Mouse (Mus musculus) kidney, adult 2 months (tissue): ENCODE results near the gene Trim10. TPM values are rescaled to one million over a fixed set of nuclear protein-coding genes. Genes with fewer than 3 reads are reported as not detected.

Source experiments
- DNase-seq: peaks from one replicate; pipeline ENCODE4 v3.0.0; 2021
- H3K27ac ChIP-seq: fragments of 200-500 bp; 2 replicates; pipeline ENCODE4 v1.5.1; 2012; ENCODE audit warnings: low read depth, low read length, control low read depth, inconsistent platforms; ENCODE audit not compliant: insufficient read depth
- H3K27me3 ChIP-seq: fragments of 200-500 bp; replicated peaks from 2 replicates; pipeline ENCODE4 v1.6.1; 2012; ENCODE audit warnings: mild to moderate bottlenecking, moderate library complexity, low read length, inconsistent platforms; ENCODE audit not compliant: control insufficient read depth, insufficient read depth
- H3K36me3 ChIP-seq: fragments of 200-500 bp; 2 replicates; pipeline ENCODE4 v1.6.1; 2012; ENCODE audit warnings: mild to moderate bottlenecking, moderate library complexity, low read length, inconsistent platforms; ENCODE audit not compliant: control insufficient read depth, insufficient read depth
- H3K4me1 ChIP-seq: fragments of 200-500 bp; 2 replicates; pipeline ENCODE4 v1.6.1; 2011; ENCODE audit warnings: low read length; ENCODE audit not compliant: control insufficient read depth, insufficient read depth
- H3K4me3 ChIP-seq: fragments of 200-500 bp; 2 replicates; pipeline ENCODE4 v1.5.1; 2011; ENCODE audit warnings: mild to moderate bottlenecking, low read depth, low read length, control low read depth; ENCODE audit not compliant: insufficient read depth
- CTCF ChIP-seq: fragments of 200-500 bp; conservative IDR thresholded peaks from 2 replicates; pipeline ENCODE4 v1.5.1; 2011; ENCODE audit warnings: low read depth, mild to moderate bottlenecking, control low read depth, low read length, moderate library complexity, mixed read lengths; ENCODE audit not compliant: insufficient read depth, insufficient read length
- POLR2A ChIP-seq: fragments of 200-500 bp; IDR thresholded peaks from one replicate; pipeline ENCODE4 v1.6.1; 2011; ENCODE audit warnings: low read depth, low read length, control low read depth
- WGBS: fragments of 180-500 bp; shearing (Covaris S2); methylation state at CpG from one replicate; pipeline ENCODE4 v1.1.7; 2018; 5-methylcytosine and 5-hydroxymethylcytosine counted together
- polyA plus RNA-seq: library from polyadenylated mRNA; depleted of rRNA; stranded (reverse); fragments of >200 nt; gene quantifications from 2 replicates; pipeline ENCODE4 v1.2.3, GENCODE M21; 2012

Gene Trim10
- polyA plus RNA-seq, 1 experiment, result 0.11 TPM

DNA sequence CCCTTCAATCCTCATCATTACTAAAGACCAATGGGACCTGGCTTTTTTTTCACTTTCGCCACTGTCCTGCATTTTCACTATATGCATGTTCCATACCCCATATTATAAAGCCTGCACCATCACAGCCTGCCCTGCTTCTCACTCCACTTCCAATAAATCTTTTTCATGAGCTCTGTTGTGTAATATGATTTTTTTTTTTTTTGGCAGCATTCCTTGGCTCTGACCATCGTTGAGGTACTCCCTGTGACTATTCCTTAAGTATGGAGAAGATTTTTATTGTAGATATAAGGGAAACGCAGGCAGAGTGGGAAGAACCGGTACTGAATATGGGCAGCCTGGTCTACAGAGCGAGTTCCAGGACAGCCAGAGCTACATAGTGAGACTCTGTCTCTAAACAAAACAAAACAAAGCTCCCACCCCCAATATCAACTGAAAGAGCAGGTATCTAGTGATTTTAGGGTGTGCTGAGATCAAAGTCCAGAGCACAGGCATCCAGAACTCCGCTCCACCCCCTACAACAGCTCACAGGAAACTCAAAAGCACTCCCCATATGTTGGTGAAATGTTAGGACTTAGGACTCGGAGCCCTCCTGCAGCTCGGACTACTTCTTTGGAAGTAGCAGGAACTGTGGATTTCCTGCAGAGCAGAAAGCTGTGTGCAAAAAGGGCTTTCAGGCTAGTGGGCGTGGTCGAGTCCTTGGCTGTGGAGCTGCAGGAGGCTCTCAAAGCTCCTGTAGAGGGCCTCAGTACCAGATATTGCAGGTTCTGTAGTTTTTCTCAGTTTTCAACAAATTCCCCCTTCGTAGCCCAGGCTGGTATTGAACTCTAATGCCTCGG is 33.6 kb upstream of the Trim10 start:
- Histone ChIP-seq H3K27me3 (no peaks in the 10 kb centered on the region), H3K27ac (0 out of 2 replicates have a peak overlapping the region, but pooled peaks have one; percentile 57), H3K36me3 (no peaks in the 10 kb centered on the region), H3K4me3 (peak overlapping the region; percentile 54; the same call in 1 of the 2 replicates), H3K4me1 (no peaks in the 10 kb centered on the region; the same call in 1 of the 2 replicates)
- 37% methylated on average over 12 of the region's 12 CpGs for WGBS
- TF ChIP-seq CTCF (peak; percentile 27; the same call in 1 of the 2 replicates), POLR2A (no peak)
- DNase-seq, result peak; percentile 77

DNA sequence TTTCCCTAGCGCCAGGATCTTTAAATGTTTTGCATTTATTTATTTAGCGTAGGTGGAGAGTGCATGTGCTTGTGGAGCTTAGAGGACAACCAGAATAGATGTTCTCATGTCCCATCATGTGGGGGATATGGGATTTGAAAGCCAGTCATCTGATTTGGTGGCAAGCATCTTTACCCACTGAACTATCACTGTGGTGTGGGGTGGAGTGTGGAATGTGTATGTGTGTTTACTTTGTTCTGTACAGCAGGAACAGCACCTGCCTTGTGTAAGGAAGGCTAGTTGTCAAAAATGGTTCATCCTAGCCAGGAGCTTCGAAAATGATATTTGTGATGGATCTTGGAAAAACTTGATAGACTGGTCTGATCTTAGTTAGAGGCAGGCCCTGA is 33.0 kb upstream of the Trim10 start:
- DNase-seq, result no peak
- 13% methylated on average over 3 of the region's 3 CpGs for WGBS
- Histone ChIP-seq H3K27me3 (no peaks in the 10 kb centered on the region), H3K4me1 (no peaks in the 10 kb centered on the region; the same call in 1 of the 2 replicates), H3K36me3 (no peaks in the 10 kb centered on the region), H3K4me3 (peak overlapping the region; percentile 54), H3K27ac (peak overlapping the region; percentile 57)
- TF ChIP-seq POLR2A (no peak), CTCF (no peak)

DNA sequence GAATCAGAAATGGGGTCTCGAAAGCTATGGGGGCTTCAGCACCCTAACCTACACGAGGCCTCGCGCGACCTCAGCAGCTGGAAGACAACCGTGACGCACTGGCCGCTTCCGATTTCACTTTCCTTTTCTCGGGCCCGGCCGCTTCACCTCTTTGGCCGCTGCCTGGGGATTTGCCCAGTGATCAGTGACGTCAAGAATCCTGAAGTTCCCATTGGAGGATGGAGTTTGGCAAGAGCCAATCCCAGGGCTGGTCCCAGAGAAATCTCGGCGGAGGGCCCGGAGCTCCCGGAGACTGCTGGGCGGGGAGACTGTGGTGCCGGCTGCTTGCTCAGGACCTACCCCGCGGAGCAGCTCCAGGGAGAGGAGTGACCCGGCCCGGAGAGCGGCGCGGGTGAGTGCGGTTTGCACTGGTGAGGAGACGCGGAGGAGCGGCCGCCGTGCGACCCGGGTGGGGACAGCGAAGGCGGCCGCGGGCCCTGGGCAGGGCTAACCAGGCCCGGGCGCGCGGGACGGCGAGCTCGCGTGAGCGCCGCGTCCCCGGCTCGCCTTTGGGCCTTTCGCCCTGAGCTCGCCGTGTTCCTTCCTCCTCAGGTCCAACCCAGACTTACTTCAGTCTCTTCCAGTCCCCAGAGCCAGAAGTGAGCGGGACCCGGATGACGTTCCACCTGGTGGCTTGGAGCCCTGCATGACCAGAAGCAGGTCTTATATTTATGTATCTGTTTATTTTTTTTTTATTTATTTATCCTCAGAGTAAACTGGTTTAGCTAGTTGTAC is 32.3 kb upstream of the Trim10 start, which contains the start of gene Trim26:
Gene Trim26 (plus strand): TSS at position 261 of the 774 bp plus-strand sequence.
- no peaks in the 10 kb centered on the region for H3K36me3 ChIP-seq
- 0 out of 2 replicates have a peak, but pooled peaks have one; percentile 1 for TF ChIP-seq CTCF
- peak; percentile 11 for TF ChIP-seq POLR2A
- H3K4me3 ChIP-seq, result peak within 1 kb of the TSS; percentile 62
- peak; percentile 99 for DNase-seq
- no peaks in the 10 kb centered on the region for H3K27me3 ChIP-seq
- no peaks in the 10 kb centered on the region; the same call in 1 of the 2 replicates for H3K4me1 ChIP-seq
- WGBS, result 1% methylated on average over 58 of the region's 58 CpGs
- peak within 1 kb of the TSS; percentile 76 for H3K27ac ChIP-seq

DNA sequence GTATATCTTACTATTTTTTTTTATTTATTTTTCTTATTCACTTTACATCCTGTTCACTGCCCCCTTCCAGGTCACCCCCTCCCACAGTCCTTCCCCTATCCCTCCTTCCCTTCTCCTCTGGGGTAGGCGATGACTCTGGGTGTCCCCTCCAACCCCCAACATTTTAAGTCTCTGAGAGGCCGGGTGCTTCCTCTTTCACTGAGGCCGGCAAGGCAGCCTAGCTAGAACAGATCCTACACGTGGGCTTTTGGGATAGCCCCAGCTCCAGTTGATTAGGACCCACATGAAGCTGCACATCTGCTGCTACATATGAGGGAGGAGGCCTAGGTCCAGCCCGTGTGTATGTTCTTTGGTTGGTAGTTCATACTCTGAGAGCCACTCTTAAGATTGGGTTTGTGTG is 30.4 kb upstream of the Trim10 start:
- no peak for TF ChIP-seq CTCF
- Histone ChIP-seq H3K4me3 (no peak overlapping the region), H3K4me1 (peaks cover 4% of the 10 kb centered on the region; the same call in 1 of the 2 replicates), H3K27me3 (no peaks in the 10 kb centered on the region), H3K36me3 (no peaks in the 10 kb centered on the region), H3K27ac (no peak overlapping the region)
- no peak for DNase-seq
- 85% methylated on average over 5 of the region's 5 CpGs for WGBS

DNA sequence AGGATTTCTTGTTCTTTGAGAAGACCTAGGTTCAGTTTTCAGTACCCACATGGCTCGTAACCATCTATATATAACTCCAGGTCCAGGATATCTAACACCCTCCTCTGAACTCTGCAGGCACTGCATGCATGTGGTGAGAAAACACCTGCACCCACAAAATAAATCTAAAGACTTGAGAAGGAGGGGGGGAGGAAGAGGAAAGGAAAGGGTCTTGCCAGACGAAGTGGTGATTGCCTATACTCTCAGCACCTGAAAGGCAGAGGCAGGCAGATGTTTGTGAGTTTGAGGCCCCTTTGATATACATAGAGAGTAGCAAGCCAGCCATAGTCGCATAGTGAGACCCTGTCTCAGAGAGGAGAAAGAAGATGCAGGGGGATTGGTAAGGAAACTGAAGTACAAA is 29.4 kb upstream of the Trim10 start:
- DNase-seq, result no peak
- Histone ChIP-seq H3K27me3 (no peaks in the 10 kb centered on the region), H3K27ac (no peak overlapping the region), H3K4me3 (no peak overlapping the region), H3K36me3 (no peaks in the 10 kb centered on the region), H3K4me1 (peaks cover 10% of the 10 kb centered on the region; the same call in 1 of the 2 replicates)
- WGBS, result 88% methylated on average over 3 of the region's 3 CpGs
- no peak for TF ChIP-seq POLR2A
- TF ChIP-seq CTCF, result no peak

DNA sequence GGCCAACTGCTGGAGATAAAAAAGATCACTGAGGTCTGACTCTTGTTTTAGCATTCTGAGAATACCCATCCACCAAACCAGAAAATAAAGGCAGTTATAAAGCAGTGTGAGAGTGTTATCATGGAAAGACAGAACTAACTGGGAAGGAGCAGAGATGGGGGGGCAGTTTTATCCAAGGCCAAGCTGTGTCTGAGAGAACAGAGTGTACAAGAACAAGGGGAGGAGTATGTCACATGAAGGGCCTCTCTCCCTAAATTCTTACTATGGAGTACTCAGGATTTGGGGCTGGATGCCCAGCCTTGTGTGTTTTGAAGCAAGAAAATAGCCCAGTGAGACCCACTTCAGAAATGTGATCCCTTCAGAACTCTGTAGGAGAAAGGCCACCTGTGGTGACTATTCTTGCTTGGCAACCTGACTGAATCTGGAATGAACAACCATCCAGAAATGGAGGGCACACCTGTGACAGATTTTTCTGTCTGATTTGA is 28.4 kb upstream of the Trim10 start:
- no peak overlapping the region for H3K4me3 ChIP-seq
- peaks cover 10% of the 10 kb centered on the region; the same call in 1 of the 2 replicates for H3K4me1 ChIP-seq
- no peaks in the 10 kb centered on the region for H3K27me3 ChIP-seq
- DNase-seq, result no peak
- no peak for TF ChIP-seq CTCF
- TF ChIP-seq POLR2A, result no peak
- no peaks in the 10 kb centered on the region for H3K36me3 ChIP-seq
- no peak overlapping the region for H3K27ac ChIP-seq
